Mouse (Mus musculus) right cerebral cortex, adult 18-20 months (tissue): Measurements from ENCODE around the gene Rufy1.
"Not testable (repeated sequence)": the region's sequence is repeated elsewhere in the genome, so short reads cannot be mapped to it uniquely, and the experiment has no call there.

Experiments
- DNase-seq: peaks from one replicate; pipeline ENCODE4 v3.0.0; 2022; ENCODE audit warnings: mixed read lengths

The Rufy1 gene

DNA sequence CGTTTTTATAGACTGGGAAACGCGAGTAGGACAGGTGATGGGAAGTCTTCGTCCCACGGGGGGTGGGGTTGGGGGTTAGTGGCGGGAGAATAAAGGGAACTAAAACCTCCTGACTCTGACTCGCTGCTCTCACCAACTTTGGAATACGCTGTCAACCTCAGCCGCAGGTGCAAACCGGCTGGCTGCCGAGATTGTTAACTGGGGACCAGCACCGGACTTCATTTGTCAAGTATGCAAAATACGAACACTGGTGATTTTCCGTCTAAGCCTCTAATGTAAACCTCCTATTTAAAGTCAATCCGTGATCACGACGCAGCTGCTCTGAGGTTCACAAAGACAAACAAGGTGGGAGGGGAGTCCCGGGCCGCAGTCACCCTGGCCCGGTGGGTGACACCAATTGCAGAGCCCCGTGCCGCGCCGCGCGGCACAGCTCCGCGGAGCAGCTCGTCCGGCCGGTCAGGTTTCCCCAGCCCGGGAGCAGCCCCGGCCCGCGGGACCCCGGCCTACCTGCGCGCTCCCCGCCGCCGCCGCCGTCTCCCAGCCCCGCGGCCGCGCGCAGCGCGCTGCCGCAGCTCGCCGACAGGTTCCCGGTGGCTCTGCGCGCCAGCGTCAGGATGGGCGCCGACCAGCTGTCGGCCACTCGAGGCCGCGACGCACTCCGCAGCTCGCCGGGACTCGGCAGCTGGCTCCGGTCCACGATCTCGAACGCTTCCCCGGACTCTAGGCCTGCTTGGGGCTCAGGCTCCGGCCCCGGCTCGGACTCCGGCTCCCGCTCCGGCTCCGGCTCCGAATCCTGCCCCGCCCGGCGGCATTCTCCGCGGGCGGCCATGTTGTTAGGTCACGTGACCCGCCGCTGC lies at the start of gene Rufy1:
Gene Rufy1 (minus strand): TSS at position 849 of the 857 bp plus-strand sequence.
- peak; percentile 81 for DNase-seq

DNA sequence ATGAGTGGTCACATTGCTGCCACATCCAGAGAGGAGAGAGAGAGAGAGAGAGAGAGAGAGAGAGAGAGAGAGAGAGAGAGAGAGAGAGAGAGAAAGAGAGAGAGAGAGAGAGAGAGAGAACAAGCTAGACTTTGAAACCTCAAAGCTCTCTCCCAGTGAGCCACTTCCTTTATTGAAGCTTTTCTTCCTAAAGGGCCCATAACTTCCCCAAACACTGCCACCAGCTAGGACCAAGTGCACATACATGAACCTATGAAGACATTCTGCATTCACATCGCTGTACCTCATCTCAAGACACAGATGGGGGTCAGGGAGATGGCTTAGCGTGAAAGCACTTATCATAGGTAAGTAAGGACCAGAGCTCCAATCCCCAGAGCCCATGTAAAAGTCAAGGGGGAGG lies 47.1 kb upstream of the Rufy1 start:
- no peak for DNase-seq

DNA sequence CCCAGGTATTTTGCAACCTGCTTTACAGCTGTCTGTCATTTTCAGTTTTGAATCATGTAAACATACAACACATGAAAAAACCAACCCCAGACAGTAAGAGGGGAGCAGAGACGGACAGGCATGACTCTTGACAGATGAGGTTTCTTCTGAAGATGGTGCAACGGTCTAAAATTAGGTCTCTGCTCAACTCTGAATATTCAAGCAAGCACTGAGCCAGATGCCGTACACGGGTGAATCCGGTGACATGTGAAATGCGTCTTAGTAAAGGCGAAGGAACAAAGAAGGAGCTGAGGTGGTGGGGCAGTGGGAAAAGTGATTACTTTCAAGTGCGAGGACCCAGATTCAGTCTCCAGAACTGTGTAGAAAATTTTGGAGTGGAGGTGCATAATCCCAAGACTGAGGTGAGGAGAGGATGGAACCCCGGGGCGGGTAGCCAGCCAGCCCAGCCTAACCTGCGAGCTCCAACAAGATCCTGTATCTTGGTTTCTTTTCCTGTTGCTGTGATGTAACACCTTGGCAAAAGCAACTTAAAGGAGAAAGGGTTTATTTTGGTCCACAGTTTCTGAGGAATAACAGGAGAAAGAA lies 46.7 kb upstream of the Rufy1 start:
- DNase-seq = no peak

DNA sequence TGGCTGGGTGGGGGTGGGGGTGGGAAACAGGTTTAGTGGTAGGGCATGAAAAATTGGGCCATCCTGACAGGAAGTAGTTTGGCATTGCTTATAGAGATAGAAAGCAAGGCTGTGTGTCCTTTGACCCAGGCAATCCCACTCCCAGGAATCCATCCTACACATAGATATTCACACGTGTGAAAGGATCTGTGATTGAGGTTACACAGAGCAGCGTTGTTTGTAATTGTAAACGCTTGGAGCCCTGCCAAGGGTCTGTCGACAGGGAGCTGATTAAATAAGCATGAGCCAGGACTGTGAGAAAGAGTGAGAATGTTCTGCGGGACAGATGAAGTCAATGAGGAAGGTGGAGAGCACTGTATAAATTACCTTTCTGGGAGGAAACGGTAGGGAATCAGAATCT lies 46.0 kb upstream of the Rufy1 start:
- DNase-seq = no peak

DNA sequence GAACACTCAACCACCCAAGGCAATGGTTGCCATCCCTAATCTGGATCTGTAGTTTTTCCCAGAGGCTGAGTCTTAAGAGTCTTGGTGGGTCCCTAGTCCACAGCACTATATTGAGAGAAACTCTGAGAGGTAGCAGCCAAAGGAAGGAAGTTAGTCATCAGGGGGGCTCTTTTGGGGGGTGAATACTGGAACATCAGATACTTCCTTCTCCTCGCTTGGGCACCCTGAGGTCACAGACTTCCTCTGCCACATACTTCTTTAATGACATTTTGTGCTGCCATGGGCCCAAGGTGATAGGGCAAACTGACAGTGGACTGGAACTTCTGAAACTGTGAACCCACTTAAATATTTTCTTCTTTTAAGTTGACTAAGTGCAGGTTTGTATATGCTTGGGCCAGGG lies 43.0 kb upstream of the Rufy1 start:
- no peak for DNase-seq

DNA sequence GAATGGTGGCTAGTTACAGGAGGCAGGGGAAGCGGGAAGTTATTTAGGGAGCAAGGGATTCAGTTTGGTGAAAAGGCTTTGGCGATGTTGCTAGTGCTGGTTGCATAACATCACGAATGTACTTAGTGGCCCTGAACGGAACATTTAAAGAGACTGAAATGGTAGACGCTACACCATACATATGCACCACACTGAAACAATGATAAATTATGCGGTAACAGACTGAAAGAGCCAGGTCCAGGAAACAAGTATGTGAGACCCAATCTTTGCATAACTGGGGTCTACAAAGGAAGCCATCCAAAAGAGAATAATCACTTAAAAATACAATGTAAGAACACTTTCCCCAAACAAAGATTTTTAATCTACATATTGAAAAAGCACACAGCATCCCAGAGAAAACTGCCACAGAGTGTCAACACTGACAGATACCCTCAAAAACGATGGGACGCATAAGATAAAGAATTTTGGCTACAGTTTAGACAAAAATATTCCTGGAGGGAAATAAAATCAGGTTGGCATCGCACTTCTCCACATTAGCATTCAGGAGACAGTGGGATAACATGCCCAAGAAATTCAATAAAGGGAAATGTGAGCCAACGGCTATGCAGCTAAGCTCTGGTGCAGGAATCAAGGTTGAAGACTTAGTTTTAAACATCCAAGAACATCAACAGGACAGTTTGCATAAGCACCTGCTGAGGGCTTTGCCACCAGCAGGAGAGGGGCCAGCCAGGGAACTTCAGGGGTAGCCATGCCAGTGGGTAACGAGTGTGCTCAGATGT lies 41.4 kb upstream of the Rufy1 start:
- DNase-seq = peak; percentile 20

DNA sequence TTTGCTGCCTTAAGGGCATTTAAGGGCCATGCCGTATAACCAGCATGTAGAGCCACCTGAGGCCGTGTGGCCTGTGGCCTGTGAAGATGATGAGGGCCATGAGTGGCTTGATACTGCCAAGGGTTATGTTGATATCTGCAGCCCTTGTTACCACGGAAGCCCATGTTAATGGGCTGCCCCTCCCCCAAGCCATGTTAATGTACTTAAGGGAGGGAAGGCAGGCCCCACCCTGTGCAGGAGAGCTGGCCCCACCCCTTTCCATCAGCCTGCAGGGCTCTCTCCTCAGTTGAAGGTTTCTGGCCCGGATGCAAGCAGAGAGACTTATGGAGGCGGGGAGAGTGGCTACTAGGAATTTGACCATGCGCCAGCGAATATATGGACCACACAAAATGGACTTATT lies 30.6 kb upstream of the Rufy1 start:
- DNase-seq = no peak

DNA sequence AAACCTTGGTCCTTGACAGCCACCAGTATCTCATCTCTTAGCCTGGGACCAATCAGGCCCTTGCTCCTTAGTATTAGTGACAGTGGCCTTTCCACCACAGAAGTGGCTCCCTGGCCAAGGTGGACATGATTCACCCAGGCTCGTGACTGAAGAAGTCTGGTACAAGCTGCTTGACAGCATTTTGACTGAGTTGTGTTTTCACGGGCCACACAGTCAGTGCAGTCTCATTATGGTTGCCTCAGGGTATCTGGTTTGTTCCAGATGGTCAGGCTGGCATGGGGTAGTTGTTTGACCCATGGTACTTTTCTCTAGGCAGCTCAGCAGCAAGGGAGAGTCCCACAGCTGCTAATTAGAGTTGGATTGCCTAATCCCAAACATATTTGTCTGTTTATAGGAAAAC lies 28.3 kb upstream of the Rufy1 start:
- no peak for DNase-seq

DNA sequence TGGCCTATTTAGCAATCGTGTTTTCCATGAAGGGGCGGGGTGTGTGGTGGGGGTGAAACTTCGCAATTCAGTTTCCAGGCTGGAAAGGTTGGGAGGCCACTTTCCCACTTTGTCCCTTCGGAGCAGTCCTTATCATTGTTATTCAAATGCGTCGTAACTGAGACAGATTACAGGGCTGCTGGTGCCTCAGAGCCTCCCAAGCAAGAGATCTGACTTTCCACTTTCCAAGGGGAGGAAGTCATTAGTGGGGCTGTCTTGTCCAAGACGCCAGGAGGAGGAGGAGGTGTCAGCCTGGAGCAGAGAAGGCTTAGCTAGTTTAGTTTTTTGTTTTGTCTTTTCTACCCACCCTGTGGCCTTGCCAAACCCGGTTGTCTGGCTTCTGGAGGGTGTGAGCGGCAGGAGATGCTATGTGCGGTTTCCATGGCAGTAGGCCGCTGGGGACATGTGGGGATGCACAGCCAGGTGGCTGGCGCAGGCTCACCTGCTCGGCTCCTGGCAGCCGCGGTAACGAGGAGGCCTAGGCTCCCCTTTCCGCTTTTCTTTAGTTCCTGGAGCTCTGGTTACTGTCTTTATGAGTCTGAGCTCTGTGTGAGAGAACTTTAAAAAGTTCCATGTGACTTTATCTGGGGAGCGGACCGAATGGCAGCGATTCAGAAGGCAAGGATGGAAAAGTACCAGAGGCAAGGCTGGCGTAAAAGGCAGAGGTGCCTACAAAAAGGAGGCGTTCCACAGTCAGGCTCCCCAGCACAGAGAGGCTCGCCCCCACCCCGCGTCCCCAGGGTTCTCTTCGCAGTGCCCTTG lies 26.4 kb upstream of the Rufy1 start:
- peak; percentile 49 for DNase-seq

DNA sequence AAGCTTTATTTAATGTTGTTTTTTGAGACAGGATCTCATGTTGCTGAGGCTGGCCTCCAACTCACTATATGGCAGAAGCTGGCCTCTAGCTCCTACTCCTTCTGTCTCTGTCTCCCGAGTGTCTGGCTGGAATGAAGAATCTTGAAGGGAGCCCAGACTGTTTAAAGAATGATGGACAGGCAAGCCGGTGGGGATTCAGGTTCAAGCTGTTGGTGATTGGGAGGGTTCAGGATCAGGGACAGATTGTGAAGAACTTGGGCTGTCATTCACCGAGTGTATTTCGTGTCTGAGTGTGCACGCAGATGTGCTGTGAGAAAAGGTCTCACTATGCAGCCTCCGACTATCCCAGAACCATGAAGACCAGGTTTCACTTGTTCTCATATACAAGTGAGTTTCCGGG lies 25.5 kb upstream of the Rufy1 start:
- no peak for DNase-seq

DNA sequence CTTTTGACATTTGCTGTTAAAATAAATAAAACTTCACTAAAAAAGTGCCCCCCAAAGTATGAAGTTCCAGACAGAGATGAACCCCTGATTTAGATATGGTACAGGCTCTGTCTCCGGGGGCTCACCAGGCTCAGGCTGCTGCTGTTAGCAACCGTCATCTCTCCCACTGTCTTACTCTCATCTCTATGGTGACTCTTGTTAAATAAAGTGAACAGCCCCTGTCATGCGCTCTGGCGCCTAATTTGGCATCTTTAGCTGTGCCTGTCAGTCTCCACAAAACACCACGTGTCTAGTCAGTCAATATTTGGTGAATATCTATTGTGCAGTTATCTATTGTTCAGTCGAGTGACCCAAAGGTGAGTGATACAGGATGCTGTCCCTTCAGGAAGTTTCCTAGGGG lies 24.0 kb upstream of the Rufy1 start:
- DNase-seq = no peak

DNA sequence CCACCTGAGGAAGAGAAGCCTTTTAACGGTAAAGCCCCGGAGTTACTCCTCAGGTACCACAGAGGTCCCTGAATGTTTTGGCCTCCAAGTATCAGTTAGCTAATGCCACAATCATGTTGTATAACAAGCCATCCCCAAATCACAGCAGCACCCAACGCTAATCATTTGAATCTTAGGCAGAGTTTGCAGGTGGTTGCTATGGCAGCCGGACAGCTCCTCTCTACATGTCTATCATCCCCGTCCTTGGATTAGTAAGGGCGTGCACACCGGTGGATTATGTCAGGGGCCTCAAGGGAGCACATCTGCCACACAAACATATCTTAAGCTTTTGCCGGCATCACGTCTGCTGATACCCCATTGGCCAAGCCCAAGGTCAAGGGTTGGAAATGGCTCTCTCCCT lies 19.3 kb upstream of the Rufy1 start:
- no peak for DNase-seq

DNA sequence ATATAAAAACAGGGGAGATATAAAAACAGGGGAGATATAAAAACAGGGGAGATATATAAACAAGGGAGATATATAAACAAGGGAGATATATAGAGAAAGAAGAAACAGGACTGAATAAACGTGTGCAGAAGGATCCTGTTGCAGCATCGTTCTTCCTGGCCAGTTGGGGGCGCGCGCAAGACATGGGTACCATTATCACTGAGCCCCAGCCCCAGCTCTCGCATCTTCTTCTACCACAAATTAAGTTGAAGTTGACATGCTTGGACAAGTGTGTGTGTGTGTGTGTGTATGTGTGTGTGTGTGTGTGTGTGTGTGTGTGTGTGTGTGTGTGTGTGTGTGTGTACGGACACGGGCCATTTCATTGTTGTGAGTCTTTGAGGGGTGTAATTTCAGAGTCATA lies 17.2 kb upstream of the Rufy1 start:
- DNase-seq = not testable (repeated sequence)

DNA sequence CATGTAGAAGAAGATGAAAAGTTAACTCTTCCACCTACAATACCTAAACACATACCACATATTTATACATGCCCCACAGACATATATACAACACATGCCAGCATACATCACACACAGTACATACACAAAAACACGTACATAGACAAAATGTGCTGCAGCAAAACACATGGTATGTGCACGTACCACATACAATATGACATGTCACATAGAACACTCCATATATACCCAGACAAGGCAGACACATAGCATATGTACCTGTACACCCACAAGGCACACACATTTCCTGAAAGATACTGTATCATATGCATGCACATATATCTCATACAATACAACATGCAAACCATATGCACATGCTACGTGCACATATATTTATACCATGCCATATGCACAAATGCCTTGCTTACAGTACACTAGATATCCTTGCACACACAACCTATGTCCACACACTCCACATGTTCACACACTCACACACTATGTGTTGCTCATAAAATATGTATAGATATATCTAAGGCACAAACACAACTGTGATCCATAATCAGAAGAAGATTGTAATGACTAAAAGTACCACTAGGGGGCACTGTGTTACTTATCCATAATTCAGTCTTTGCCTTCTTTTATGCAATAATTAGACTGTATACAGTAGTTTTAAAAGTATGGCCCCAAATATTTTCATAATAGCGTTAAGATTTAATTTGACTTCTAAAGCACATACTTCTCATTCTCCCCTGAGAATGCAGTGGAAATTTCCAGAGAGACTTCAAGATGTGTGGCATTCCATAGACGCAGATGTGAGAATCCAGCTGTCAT lies 12.5 kb upstream of the Rufy1 start:
- no peak for DNase-seq

DNA sequence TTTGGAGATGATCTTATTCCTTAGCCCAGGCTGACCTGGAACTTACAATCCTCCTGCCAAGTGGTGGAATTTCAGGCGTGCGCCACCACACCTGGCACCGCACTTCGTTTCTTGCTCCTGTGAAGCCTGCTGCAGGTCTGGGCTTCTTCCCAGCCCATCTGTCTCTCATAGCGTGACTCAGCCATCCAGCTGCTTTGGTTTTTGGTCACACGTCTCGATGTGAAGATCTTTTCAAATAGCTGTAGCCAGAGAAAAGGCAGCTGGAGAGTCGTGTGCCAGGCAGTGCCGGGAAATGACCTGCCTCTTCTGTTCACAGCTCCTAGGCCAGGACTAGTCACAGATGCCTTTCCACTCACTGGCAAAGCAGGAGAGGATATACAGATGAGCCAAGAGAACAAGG lies 10.7 kb upstream of the Rufy1 start:
- peak; percentile 83 for DNase-seq

DNA sequence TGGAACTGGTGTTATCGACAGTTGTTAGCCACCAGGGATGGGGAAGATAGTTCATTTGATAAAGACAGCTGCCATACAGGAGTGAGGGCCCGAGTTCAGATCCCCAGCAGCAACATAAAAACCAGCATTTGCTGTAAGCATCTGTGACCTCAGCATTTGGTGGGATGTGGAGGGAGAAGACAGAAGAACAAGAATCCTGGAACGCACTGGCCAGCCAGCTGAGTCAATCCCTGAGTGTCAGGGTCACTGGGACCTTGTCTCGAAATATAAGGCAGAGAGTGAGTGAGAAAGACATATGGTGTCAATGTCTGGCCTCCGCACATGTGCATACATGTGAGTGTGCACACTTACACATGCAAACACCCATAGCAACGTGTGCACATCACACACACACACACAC lies 9.8 kb upstream of the Rufy1 start:
- no peak for DNase-seq

DNA sequence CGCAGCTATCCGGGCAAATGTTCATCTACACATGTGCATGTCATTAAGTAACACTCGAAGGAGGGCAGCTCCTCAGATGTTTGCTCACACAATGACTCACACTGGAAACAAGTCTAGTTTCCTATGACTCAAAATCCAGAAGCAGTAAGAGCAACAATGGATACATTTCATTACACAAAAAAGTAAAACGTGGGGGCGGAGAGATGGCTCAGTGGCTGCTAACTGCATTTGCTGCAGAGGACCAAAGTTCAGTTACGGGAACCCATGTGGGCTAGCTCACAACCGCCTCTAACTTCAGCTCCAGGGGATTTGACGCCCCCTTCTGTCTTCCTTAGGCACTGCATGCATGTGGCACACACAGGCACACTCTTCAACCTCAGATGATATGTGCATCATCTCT lies 8.9 kb upstream of the Rufy1 start:
- DNase-seq = peak; percentile 41

DNA sequence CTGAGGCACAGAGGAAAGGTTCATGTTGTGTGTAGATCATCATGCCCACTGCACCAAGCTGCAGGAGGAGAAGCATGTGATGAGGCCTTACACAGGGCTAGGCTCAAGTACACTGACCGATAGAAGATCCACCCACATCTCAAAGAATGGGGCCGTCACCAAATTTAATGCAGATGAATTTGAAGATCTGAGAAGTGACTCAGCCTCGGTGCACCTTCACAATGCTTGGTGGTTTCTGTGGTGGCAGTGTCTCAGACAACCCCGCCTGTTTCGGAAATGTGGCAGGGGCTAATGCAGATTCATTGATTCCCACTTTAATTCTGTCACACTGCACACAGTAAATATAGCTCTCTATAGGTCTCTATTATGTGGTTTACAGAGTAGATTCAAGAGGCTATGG lies 2.0 kb upstream of the Rufy1 start:
- DNase-seq = no peak

DNA sequence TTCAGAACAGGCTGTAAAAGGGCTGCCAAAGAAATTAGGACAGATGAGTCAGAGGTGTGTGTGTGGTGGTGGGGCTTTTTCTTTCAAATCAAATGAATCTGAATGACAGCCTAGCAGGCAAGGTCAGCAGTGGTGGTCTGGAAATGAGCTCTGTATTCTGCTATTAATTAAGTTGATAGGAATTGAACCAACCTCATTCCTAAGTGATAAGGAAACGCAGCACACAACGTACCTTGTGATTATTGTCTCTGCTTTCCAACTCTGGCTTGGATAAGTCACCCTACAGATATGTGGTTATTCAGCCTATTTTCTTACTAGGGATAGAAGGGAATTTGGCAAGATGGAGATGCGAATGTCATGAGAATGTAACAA lies 1.1 kb upstream of the Rufy1 start:
- no peak for DNase-seq

DNA sequence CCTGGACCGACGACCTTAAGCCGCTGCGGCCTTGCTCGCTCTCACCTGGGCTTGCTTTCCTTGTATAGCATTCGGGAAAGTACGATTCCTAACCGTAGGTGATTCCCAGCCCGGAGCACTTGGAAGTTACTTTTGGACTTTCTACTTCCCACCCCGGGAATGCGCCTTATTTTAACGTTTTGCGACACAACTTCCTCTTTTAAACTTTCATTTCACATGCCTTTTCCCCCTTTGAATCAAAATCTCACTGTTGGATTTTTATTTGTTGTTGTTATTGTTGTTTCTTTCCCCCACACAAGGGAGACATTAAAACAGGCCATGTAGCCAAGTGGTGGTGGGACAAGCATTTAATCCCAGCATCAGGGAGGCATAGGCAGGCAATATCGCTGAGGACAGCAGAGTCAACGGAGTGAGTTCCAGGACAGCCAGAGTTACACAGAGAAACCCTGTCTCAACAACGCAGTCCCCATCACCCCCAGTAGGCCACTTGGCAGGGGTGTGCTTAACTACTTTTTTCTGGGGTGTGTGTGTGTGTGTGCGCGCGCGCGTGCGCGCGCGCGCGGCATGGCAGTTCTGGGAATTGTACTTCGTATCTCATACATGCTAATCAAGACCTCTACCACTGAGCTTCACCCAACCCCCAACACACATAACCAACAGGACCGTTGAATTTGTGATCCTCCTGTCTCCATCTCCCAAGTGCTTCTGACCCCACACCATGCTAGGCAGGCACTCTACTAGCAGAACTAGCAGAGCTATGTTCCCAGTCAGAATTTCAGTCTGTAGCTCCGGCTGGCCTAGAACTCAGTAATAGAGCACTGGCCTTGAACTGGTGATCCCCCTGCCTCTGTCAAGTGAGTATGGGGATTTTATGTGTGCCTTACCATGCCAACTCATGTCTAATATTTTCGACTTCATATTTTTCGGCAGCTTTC lies 476 bp upstream of the Rufy1 start:
- no peak for DNase-seq

DNA sequence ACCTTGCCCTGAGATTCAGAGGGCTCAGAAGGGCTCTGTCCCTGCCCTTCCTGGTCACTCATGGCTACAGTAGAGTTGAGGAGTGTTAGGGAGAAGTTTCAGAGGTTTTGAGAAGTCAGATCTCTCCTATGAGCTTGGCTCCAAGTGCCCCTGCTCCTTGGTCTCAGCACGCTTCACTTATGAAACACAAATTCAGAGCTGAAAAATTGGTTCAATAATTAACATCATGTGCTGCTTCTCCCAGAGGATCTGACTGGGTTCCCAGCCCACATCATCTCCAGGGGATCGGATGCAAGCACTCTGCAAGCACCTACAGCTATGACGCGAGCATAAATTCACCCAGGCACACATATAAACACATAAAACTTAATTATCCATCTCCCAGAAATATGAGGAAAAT lies 4.9 kb downstream of the Rufy1 start:
- DNase-seq = no peak
